Mouse (Mus musculus): ENCODE results near the gene Nsmce1. TPM values are rescaled to one million over a fixed set of nuclear protein-coding genes. Genes with fewer than 3 reads are reported as not detected.
A peak's percentile ranks its signal among the peaks of the same experiment; 100 is the strongest.

The Nsmce1 gene
- 10 to 100 TPM; 15.0 to 17.3 (median 16.7) TPM for total RNA-seq (2022)

- peak; percentile 86 to 95 for DNase-seq (ENCODE audit: low spot score in 2 of 2)
Measured at GRCm38 (mm10) chr7:125490947-125491735, at the start of gene Nsmce1. Gene Nsmce1, minus strand, starts transcription at chr7:125491596.

DNA sequence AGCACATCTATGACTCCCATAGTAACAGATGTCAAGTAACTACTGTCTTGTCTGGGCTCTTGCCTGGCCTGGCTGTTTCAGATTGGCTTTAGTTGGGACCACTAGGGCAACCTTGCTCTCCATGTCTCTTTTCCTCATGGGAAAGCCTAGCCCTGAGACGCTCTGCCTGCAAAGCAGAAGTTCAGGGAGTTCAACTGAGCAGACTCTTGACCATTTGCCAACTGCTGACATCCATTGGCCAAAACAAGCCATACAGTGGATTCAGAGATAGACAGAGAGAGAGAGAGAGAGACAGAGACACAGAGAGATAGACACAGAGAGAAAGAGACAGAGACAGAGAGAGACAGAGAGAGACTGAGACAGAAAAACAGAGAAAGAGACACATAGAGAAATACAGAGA lies 49.6 kb upstream of the Nsmce1 start:
- DNase-seq (ENCODE audit: low spot score in 2 of 2) = no peak

DNA sequence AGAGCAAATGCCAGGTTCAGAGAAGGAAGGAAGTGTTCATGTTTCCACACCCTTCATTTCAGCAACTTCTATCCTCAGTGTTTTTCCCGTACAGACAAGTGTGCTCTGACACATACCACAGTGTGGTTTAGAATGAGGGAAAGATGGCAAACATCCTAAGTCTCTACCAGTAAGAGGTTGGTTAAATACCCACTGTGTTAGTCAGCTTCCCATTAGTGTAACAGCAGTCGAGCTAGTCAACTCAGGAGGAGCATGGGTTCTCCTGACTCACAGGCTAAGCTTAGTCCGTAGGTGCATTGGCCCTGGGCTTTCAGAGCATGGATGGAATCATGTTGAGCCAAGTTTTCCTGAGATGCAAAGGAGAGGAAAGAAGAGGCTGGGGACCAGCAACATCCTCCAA lies 48.0 kb upstream of the Nsmce1 start:
- DNase-seq (ENCODE audit: low spot score in 2 of 2) = no peak

- DNase-seq (ENCODE audit: low spot score in 2 of 2) = no peak
Measured at GRCm38 (mm10) chr7:125527901-125528580, 36.6 kb upstream of the Nsmce1 start.

DNA sequence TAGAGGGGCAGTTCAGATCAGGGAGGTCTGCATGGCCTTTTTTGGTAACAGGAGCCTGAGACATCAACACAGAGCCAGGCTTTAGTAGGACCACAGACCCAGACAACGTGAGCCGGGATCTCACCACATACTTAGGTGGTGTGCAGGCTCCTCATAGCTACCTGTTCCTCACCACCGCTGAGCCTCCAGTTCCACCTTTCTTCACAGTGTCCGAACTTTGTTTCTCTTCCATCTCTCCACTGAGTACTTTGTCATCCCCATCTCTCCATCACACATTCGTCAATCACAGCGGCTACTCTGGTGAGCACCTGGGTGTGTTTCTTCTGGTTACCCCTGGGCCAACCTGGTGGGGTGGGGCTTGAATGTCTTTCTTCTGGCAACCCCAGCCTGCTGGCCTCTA lies 35.8 kb upstream of the Nsmce1 start:
- DNase-seq (ENCODE audit: low spot score in 2 of 2) = no peak

GRCm38 (mm10) chr7:125523051-125523450 lies 31.7 kb upstream of the Nsmce1 start:
- no peak for DNase-seq (ENCODE audit: low spot score in 2 of 2)

- no peak for DNase-seq (ENCODE audit: low spot score in 2 of 2)
Measured at GRCm38 (mm10) chr7:125519715-125520114, 28.3 kb upstream of the Nsmce1 start.

- DNase-seq (ENCODE audit: low spot score in 2 of 2) = no peak
Measured at GRCm38 (mm10) chr7:125517470-125517869, 26.1 kb upstream of the Nsmce1 start.

DNA sequence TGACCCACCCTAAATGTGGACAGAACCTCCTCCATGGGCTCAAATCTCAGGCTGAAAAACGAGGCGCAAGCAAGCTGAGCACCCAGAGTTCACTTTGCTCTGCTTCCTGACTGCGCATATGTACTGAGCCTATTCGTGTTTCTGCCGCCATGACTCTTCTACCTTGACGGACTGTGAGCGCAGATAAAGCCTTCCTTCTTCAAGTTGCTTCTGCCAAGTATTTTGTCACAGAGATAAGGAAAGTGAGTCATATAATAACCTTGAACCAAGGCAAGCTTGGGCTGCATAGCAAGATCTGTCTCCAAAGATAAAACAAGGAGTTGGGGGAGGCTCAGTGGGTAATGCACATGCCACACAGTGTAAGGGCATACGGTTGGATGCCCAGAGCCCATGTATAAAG lies 25.3 kb upstream of the Nsmce1 start:
- DNase-seq (ENCODE audit: low spot score in 2 of 2) = no peak

DNA sequence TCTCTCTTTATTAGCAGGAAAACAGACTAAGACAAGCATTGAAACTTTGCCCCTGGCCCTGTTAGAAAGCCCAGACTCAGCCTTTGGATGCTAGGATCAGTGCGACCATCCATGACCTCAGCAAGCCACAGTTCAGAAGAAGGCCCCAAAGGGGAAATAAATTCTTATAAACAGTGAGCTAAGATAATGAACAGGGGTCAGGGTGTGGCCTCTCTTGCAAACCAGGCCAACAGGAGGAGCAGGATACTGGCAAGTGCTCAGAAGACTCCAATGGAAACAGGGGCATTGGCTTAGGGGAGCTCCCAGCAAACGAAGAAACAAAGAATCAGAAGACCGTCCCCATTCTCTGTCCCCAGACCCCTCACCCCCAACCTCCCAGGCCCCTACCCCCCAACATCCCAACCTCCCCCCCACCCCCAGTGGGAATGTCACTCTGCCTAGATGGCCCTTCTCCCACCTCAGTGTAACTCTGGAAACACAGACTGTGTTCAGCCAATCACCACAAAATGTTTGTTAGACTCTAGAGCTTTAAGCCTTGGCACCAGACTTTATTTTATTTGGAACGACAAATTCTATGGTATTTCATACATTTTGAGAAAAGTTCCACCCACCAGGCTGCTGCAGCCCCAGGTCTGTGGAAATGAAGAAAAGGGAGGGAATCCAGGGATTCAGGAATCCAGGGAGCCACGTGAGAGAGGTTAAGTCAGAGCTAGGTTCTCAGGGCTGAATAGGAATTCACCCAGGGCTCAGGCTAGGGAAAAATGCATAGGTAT lies 23.9 kb upstream of the Nsmce1 start:
- DNase-seq (ENCODE audit: low spot score in 2 of 2) = no peak

GRCm38 (mm10) chr7:125511852-125512251 lies 20.5 kb upstream of the Nsmce1 start:
- DNase-seq (ENCODE audit: low spot score in 2 of 2) = no peak

DNA sequence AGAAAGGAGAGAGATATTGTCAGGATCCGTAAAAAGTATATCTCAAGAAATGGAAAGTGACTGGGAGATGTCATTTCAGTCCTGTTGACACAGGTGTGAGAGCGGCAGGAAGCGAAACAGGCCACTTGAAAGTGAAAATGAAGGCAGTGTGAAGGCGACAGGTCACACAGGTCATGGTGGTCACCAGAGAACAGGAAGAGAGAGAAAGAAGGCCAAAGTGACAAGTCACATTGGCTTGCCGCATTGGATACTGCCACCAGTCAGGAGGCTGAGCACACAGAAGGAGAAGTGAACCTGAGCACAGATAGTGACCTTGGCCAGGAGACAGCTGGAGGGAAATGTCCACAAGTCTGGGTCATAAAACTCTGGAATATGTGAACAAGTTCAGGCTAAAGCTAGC lies 20.0 kb upstream of the Nsmce1 start:
- DNase-seq (ENCODE audit: low spot score in 2 of 2) = no peak

DNA sequence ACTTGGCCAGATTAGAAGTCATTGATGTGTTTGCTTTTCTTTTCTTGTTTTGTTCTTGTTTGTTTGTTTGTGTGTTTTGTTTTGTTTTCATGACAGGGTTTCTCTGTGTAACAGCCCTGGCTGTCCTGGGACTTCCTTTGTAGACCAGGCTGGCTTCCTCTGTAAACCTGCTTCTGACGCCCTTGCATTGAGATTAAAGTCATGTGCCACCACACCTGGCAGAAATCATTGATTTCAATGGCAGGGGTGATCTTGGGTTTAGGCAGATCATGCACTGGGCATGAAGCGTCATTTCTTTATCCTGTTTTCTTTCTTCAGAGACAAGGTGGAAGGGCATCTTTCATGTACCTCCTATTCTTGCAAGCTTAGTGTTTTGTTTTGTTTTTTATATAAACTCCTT lies 15.9 kb upstream of the Nsmce1 start:
- no peak for DNase-seq (ENCODE audit: low spot score in 2 of 2)

DNA sequence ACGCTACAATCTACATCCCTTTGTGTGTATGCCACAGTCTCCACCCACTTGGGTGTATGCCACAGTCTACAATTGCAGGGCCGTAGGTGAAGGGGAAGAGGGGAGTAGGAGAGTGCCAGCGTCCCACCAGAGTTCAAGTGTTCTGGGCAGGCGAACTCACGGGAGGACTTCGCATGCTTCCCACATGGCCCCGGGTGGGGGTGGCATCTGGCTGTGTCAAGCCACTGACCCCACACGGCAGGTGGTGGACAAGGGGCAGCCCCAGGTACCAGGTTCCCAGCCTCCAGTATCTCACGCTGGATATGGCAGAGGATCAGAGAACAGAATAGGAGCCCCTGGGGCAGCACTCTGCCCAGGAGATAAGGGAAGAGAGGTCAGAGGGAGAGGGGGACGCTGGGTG lies 14.2 kb upstream of the Nsmce1 start:
- DNase-seq (ENCODE audit: low spot score in 2 of 2) = no peak

GRCm38 (mm10) chr7:125504618-125505017 lies 13.2 kb upstream of the Nsmce1 start:
- DNase-seq (ENCODE audit: low spot score in 2 of 2) = peak in 1 of 2 experiments; percentile 64

DNA sequence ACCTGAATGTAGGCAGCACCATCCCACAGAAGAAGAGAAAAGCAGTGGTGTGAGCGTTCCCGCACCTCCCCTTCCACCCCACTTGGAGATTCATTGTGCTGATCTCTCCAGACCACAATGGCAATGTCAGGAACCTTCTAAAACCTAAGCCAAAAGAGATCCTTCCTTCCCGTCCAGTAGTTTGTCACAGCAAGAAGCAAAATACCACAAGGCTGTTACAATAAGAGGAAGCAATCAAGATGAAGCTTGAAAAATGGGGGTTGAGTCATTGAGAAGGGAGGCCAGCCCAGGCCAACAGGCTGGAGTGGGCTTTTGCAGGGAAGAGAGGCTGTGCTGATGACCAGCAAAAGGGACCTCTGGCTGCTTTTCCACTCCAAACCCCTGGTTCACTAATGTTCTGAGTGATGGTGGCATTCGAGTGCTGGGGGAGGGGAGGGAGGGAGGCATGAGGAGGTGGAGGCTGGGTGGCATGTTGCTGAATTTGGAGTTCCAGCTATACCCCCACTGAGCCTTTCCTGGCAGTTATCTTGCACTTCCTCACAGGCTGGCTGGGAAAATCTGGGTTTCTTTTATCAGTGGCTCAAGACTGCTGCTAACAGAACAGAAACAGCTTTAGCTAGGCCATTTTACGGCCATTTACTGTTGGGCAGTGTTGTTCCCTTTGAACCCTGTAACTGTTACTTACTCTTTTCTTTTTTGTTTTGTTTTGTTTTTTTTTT lies 12.1 kb upstream of the Nsmce1 start:
- no peak for DNase-seq (ENCODE audit: low spot score in 2 of 2)

DNA sequence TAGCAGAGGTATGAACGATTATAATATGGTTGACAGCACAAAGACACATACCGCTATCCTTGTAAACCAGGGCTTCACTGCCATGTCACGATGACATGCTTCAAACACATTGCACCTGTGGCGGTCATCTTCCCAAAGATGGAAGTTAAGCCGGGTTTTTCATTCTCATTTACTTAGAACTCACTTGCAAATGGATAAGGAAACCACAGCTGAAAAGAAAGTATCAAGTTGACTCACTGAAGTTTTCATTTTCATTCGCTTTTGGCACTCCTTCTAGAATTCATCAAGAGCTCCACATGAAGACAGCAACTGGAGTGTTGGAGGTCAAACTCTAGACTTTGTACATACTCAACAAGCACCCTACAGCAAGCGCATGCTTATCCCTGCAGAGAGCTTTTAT lies 9.5 kb upstream of the Nsmce1 start:
- no peak for DNase-seq (ENCODE audit: low spot score in 2 of 2)

DNA sequence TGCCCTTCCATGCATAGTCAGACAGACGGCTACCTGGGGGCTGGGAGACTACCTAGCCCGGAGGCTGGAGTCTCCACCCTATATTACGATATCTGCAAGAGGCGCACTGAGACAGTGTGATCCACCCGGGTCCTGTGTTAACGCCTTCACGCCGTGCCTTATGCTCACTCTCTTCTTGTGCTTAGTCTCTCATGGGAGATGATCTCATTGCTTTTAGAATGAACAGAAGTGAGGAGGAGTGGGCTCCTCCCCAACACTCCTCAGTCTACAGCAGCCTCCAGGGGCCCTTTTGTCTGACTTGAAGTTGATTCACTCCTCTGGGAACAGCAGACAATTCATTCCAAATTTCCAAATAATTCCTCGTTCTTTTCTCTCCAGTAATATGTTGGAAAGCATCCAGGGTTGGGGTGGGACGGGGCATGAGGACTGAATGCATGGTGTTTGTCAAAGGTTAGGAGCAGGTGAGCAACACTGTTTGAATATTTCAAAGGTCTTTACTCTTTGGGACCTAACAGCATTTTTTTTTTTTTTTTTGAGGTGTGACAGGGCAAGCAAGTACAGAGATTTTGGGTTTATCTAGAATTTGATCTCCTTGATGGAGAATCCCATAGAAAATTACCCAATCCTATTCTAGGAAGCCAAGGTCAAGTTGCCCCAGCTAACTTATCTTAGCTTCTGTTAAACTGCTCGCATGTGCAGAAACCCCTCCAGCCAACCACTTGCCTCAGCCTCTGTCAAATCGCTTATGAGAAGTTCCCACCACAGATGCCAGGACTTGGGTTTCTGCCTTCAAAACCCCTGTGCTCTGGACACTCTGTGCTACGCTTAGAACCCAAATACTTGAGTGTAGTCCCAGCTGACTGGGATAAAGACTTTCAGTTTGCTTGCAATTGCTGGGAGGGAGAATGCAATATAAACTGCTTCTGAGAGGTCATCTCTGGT lies 8.8 kb upstream of the Nsmce1 start:
- DNase-seq (ENCODE audit: low spot score in 2 of 2) = peak; percentile 8 to 65

- no peak for DNase-seq (ENCODE audit: low spot score in 2 of 2)
Measured at GRCm38 (mm10) chr7:125495864-125496440, 4.6 kb upstream of the Nsmce1 start.

- no peak for DNase-seq (ENCODE audit: low spot score in 2 of 2)
Measured at GRCm38 (mm10) chr7:125492551-125492950, 1.2 kb upstream of the Nsmce1 start.

Data from left cerebral cortex, adult 8-10 months (tissue).